Mouse (Mus musculus) kidney, embryonic 16.5 days (tissue): Measurements from ENCODE around the gene Chchd3. TPM values are rescaled to one million over a fixed set of nuclear protein-coding genes. Genes with fewer than 3 reads are reported as not detected.

Experiments used
- ATAC-seq: fragments of 200-750 bp; cut with Nextera tagmentation; 2 replicates; pipeline ENCODE4 v1.8.0; 2017; ENCODE audit warnings: moderate TSS enrichment; ENCODE audit not compliant: low FRiP score, low TSS enrichment
- H3K27ac ChIP-seq: fragments of 300-500 bp; sonication (generic); 2 replicates; pipeline ENCODE4 v1.5.1; 2014; ENCODE audit warnings: low read length
- H3K27me3 ChIP-seq: fragments of 300-500 bp; sonication (generic); 2 replicates; pipeline ENCODE4 v1.6.1; 2014; ENCODE audit warnings: low read length, control low read depth, mixed read lengths; ENCODE audit not compliant: insufficient read depth
- H3K36me3 ChIP-seq: fragments of 300-500 bp; sonication (generic); 2 replicates; pipeline ENCODE4 v1.6.1; 2014; ENCODE audit warnings: low read length, control low read depth, mixed read lengths; ENCODE audit not compliant: insufficient read depth
- H3K4me1 ChIP-seq: fragments of 300-500 bp; sonication (generic); 2 replicates; pipeline ENCODE4 v1.6.1; 2014; ENCODE audit warnings: low read length, control low read depth, mixed read lengths; ENCODE audit not compliant: insufficient read depth
- H3K4me2 ChIP-seq: fragments of 300-500 bp; sonication (generic); replicated peaks from 2 replicates; pipeline ENCODE4 v1.6.1; 2014; ENCODE audit warnings: low read depth, low read length
- H3K4me3 ChIP-seq: fragments of 300-500 bp; sonication (generic); 2 replicates; pipeline ENCODE4 v1.5.1; 2014; ENCODE audit warnings: mild to moderate bottlenecking, low read length
- H3K9ac ChIP-seq: fragments of 300-500 bp; sonication (generic); replicated peaks from 2 replicates; pipeline ENCODE4 v1.6.1; 2014; ENCODE audit warnings: low read length
- H3K9me3 ChIP-seq: fragments of 300-500 bp; sonication (generic); 2 replicates; pipeline ENCODE4 v1.6.1; 2016; ENCODE audit warnings: low read length, control low read depth
- WGBS: fragments of 180-500 bp; shearing (Covaris S2); extraction: QIAGEN DNeasy Blood & Tissue Kit; methylation state at CpG from one replicate; pipeline ENCODE4 v1.1.7; 2014; 5-methylcytosine and 5-hydroxymethylcytosine counted together
- polyA plus RNA-seq: library from polyadenylated mRNA; unstranded; fragments of >200 nt; fragmentation: Nextera tagmentation; extraction: Ambion mirVana; gene quantifications from 2 replicates; pipeline ENCODE4 v1.2.1, GENCODE M21; 2015

Chchd3 gene
- polyA plus RNA-seq, 1 experiment from 2014 or later, result 129 TPM

DNA sequence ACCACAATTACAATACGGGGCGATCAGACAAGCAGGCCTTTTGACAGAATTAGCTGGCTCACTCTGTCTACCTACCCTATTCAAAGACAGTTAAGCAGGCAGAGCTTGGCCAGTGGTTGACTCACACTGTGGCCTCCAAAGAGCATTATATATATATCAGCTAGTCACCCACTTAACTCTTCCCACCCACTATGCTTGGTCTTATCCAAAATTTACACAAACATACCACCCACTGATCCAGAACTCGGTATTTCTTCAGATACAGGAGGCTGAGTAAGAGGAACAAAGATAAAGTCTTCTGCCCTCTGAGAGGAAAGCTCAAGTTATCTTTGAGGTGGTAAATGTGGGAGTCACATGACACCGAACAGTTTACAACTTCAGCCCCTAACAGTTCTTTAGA is 4.4 kb downstream of the Chchd3 start:
- no peaks in the 10 kb centered on the region for H3K27me3 ChIP-seq
- H3K9ac ChIP-seq, result no peak overlapping the region
- no peak overlapping the region for H3K27ac ChIP-seq
- ATAC-seq, result no peak
- no peak overlapping the region for H3K4me3 ChIP-seq
- no peak overlapping the region for H3K4me2 ChIP-seq
- peaks cover 7% of the 10 kb centered on the region for H3K4me1 ChIP-seq
- no peaks in the 10 kb centered on the region for H3K9me3 ChIP-seq
- 95% methylated on average over 4 of the region's 4 CpGs for WGBS
- peaks cover 5% of the 10 kb centered on the region for H3K36me3 ChIP-seq

DNA sequence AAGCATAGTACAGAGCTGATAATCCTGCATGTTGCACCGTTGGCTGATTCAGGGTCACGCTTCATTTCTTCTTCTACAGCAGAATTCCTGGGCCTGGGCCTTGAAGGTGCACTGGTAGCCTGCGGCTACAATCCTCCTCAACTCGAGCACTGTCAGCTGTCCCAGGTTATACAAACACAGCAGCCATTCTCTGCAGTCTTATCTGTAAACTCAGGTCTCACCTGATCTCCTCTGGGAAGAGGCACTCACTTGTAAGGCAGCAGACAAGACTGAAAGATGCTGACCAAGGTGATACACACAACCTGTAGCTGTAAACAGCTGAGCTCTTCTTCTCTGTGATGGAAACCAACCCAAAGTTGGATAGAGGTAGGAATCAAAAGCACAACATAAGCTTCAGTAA is 5.1 kb downstream of the Chchd3 start:
- Histone ChIP-seq H3K27ac (no peak overlapping the region), H3K9ac (no peak overlapping the region), H3K36me3 (peaks cover 5% of the 10 kb centered on the region), H3K4me1 (peaks cover 7% of the 10 kb centered on the region), H3K4me3 (no peak overlapping the region), H3K27me3 (no peaks in the 10 kb centered on the region), H3K9me3 (no peaks in the 10 kb centered on the region), H3K4me2 (no peak overlapping the region)
- ATAC-seq, result no peak
- 78% methylated on average over 4 of the region's 4 CpGs for WGBS

DNA sequence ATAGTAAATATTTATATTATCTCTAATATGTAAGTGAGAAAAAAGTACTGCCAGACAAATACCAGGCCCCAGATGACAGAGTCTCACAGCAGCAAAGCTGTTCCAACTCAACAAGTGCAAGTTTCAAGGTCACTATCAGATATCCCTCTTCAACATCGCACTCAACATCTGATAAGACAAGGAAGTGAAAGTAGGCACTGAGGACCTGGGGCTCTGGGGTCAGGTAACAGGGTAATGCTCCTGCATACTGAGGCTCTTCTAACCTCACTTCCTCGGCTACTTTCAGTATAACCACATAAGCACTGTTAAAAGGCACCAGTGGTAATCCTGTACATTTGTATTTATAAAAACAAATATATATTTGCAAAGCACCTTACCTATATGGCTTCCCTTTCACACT is 8.4 kb downstream of the Chchd3 start:
- no peak overlapping the region for H3K9ac ChIP-seq
- ATAC-seq, result no peak
- 57% methylated on average over 2 of the region's 2 CpGs for WGBS
- H3K4me1 ChIP-seq, result no peaks in the 10 kb centered on the region
- no peak overlapping the region for H3K4me3 ChIP-seq
- H3K4me2 ChIP-seq, result no peak overlapping the region
- peaks cover 17% of the 10 kb centered on the region for H3K36me3 ChIP-seq
- no peak overlapping the region for H3K27ac ChIP-seq
- H3K27me3 ChIP-seq, result no peaks in the 10 kb centered on the region
- no peaks in the 10 kb centered on the region for H3K9me3 ChIP-seq

DNA sequence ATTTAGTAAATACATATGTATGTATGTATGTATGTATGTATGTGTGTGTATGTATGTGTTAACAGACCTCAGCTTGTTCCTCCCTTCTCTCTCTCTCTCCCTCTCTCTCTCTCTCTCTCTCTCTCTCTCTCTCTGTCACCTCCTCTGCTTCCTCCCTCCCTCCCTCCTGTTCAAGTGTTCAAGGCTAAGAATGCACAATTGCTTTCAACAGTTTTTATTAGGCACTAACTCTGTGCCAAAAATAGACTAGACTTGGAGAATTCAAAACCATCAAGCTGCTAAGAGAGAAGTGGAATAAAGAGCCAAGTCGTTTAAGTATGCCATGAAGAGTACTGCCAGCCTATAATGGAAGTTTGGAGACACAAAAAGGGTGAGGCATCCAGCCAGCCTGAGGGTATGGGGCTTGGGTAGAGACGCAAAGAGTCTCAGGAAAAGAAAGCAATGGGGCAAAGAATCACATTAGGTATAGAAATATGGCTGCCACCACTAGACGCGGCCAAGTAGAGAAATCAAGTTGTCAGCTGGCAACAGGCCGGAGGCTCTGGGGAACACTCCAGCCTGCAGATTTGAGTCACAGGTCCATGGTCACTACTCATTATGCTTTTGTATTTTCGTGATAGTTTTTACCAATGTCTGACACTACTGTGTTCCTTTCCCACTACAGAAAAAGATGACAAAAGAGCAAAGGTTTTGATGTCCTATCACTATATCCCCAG is 10.2 kb downstream of the Chchd3 start:
- Histone ChIP-seq H3K9ac (no peak overlapping the region), H3K27me3 (no peaks in the 10 kb centered on the region), H3K27ac (no peak overlapping the region), H3K4me1 (no peaks in the 10 kb centered on the region), H3K4me2 (no peak overlapping the region), H3K36me3 (peaks cover 14% of the 10 kb centered on the region), H3K4me3 (no peak overlapping the region), H3K9me3 (no peaks in the 10 kb centered on the region)
- 82% methylated on average over 6 of the region's 6 CpGs for WGBS
- no peak for ATAC-seq

DNA sequence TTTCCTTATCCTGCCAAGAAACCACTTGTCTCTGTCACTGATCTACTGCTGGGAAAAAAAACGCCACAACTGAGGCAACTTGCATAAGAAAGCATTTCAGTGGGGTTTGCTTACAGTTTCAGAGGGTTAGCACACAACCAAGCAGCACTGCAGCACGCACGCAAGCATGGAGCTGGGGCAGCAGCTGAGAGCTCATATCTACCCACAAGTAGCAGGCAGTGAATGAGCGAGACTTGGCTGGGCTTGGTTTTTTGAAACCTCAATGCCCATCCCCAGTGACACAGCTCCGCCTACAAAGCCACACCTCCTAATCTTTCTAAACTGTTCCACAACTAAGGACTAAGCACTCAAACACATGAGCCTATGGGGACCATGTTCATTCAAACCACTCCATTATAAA is 16.6 kb downstream of the Chchd3 start:
- Histone ChIP-seq H3K4me1 (no peaks in the 10 kb centered on the region), H3K36me3 (peaks cover 22% of the 10 kb centered on the region), H3K9me3 (no peaks in the 10 kb centered on the region), H3K4me3 (no peak overlapping the region), H3K27ac (no peak overlapping the region), H3K9ac (no peak overlapping the region), H3K27me3 (no peaks in the 10 kb centered on the region), H3K4me2 (no peak overlapping the region)
- ATAC-seq, result no peak
- 94% methylated on average over 5 of the region's 5 CpGs for WGBS

- Histone ChIP-seq H3K4me3 (no peak overlapping the region), H3K27me3 (no peaks in the 10 kb centered on the region), H3K4me2 (no peak overlapping the region), H3K4me1 (no peaks in the 10 kb centered on the region), H3K9me3 (no peaks in the 10 kb centered on the region), H3K36me3 (peaks cover 18% of the 10 kb centered on the region), H3K9ac (no peak overlapping the region), H3K27ac (no peak overlapping the region)
- WGBS, result 83% methylated on average over 1 of the region's 1 CpGs
- no peak for ATAC-seq
Measured at GRCm38 (mm10) chr6:33042880-33043279, 17.2 kb downstream of the Chchd3 start.

GRCm38 (mm10) chr6:33041978-33042377 is 18.1 kb downstream of the Chchd3 start:
- Histone ChIP-seq H3K27me3 (no peaks in the 10 kb centered on the region), H3K4me3 (no peak overlapping the region), H3K27ac (no peak overlapping the region), H3K36me3 (peaks cover 22% of the 10 kb centered on the region), H3K4me2 (no peak overlapping the region), H3K9ac (no peak overlapping the region), H3K9me3 (no peaks in the 10 kb centered on the region), H3K4me1 (no peaks in the 10 kb centered on the region)
- no peak for ATAC-seq
- WGBS, result 88% methylated on average over 2 of the region's 2 CpGs

DNA sequence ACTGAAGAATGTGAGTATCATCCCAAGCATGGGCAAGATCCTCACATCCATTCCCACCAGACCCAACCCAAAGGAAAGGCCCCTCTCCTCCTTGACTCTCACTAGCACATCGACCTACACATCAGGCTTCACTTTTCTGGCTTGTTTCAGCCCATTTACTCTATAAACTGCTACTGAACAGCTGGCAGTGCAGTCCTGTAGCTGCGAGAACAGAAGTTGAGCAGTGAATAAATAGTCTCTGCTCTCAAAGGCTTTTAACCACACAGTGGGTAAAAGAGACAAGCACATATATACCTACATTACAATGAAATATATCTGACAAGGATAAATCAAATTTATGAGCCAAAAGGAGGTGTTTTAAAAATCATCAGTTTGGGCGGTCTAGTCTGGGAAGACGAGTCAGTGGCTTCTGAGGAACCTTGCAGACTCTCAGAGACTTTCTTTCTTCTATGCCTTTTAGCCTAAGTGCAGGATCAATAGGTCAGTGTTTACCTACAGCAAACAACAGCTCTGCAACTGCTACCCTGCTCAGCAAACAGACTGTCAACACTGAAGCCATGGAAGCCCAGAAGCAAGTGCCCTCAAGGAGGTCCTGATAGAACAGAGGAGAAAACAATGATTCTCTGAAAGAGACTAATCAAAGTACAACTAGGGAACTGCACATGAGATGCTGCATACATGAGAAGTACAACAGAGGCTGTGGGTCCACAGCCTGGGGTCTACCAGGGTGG is 19.5 kb downstream of the Chchd3 start:
- ATAC-seq, result no peak
- peaks cover 2% of the 10 kb centered on the region; the same call in 1 of the 2 replicates for H3K4me1 ChIP-seq
- H3K27ac ChIP-seq, result no peak overlapping the region

DNA sequence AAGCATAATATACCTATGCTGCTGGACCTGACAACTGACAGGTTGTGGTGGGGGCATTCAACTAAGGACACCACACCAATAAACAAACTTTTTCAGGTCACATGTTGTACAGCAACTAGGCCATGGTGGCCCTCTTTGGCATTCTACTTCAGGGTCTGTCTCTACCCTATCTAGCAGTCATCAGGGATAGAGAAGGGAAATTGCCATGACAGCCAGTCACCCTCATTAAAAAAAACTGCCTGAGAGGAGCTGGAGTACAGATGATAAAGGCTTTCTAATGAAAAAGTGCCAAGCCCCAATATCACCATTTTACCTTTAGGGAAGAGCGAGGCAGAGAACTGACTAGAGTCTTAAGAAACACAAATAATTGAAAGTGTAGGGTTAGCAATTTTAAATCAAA is 27.5 kb downstream of the Chchd3 start:
- WGBS, result 94% methylated on average over 1 of the region's 1 CpGs
- no peak for ATAC-seq
- Histone ChIP-seq H3K4me3 (no peak overlapping the region), H3K4me1 (peaks cover 2% of the 10 kb centered on the region; the same call in 1 of the 2 replicates), H3K9ac (no peak overlapping the region), H3K9me3 (no peaks in the 10 kb centered on the region), H3K27ac (no peak overlapping the region), H3K36me3 (peaks cover 4% of the 10 kb centered on the region; the same call in 1 of the 2 replicates), H3K4me2 (no peak overlapping the region), H3K27me3 (no peaks in the 10 kb centered on the region)

More for the DNA sequence above, 19.5 kb downstream of the Chchd3 start:
- Histone ChIP-seq H3K27me3 (no peaks in the 10 kb centered on the region), H3K9me3 (no peaks in the 10 kb centered on the region), H3K36me3 (peaks cover 22% of the 10 kb centered on the region), H3K9ac (no peak overlapping the region), H3K4me3 (no peak overlapping the region), H3K4me2 (no peak overlapping the region)
- WGBS, result 88% methylated on average over 4 of the region's 4 CpGs

DNA sequence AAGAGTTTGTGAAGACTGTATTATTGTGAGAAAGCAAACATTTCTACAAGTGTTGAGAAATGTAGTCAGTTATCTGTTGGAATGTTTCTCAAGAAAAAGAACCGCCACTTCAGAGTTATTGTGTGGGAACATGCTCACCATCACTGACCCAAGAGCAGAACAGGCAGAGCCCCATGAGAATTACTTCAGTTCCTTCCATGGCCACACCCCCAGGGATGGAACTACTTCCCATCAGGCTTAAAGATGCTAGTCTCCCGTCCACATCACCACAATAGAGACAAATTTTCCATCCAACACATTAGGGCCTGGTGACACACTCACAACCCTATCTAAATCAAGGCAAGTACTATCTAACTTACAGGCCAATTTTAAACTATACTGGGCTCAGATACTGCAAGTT is 28.4 kb downstream of the Chchd3 start:
- Histone ChIP-seq H3K36me3 (no peaks in the 10 kb centered on the region; the same call in 1 of the 2 replicates), H3K9ac (no peak overlapping the region), H3K4me3 (no peak overlapping the region), H3K27me3 (no peaks in the 10 kb centered on the region), H3K9me3 (no peaks in the 10 kb centered on the region), H3K27ac (no peak overlapping the region), H3K4me1 (peaks cover 2% of the 10 kb centered on the region; the same call in 1 of the 2 replicates), H3K4me2 (no peak overlapping the region)
- 80% methylated on average over 2 of the region's 2 CpGs for WGBS
- no peak for ATAC-seq
